Mouse (Mus musculus) heart, postnatal 0 days (tissue): Measurements from ENCODE around the gene Ypel2. TPM values are rescaled to one million over a fixed set of nuclear protein-coding genes. Genes with fewer than 3 reads are reported as not detected.

ENCODE experiments used
- ATAC-seq: fragments of 200-750 bp; cut with Nextera tagmentation; 2 replicates; pipeline ENCODE4 v1.8.0; 2017; ENCODE audit warnings: low read depth, moderate number of reproducible peaks, moderate library complexity; ENCODE audit not compliant: insufficient read depth
- DNase-seq: peaks from one replicate; pipeline ENCODE4 v3.0.0-alpha.2; 2016; ENCODE audit warnings: low spot score
- H3K27ac ChIP-seq: fragments of 300-500 bp; sonication (generic); 2 replicates; pipeline ENCODE4 v1.5.1; 2014; ENCODE audit warnings: low read depth, mild to moderate bottlenecking
- H3K27me3 ChIP-seq: fragments of 300-500 bp; sonication (generic); 2 replicates; pipeline ENCODE4 v1.6.1; 2014; ENCODE audit warnings: low read length, mixed read lengths; ENCODE audit not compliant: control insufficient read depth, insufficient read depth
- H3K36me3 ChIP-seq: fragments of 300-500 bp; sonication (generic); replicated peaks from 2 replicates; pipeline ENCODE4 v1.6.1; 2014; ENCODE audit warnings: low read length, mixed read lengths; ENCODE audit not compliant: control insufficient read depth, insufficient read depth
- H3K4me1 ChIP-seq: fragments of 300-500 bp; sonication (generic); 2 replicates; pipeline ENCODE4 v1.6.1; 2014; ENCODE audit warnings: antibody characterized with exemption; ENCODE audit not compliant: control insufficient read depth, insufficient read depth
- H3K4me2 ChIP-seq: fragments of 300-500 bp; sonication (generic); 2 replicates; pipeline ENCODE4 v1.6.1; 2014; ENCODE audit warnings: low read depth, mild to moderate bottlenecking, low read length, moderate library complexity
- H3K4me3 ChIP-seq: fragments of 300-500 bp; sonication (generic); 2 replicates; pipeline ENCODE4 v1.5.1; 2014; ENCODE audit warnings: low read depth, low read length
- H3K9ac ChIP-seq: fragments of 300-500 bp; sonication (generic); replicated peaks from 2 replicates; pipeline ENCODE4 v1.6.1; 2014; ENCODE audit warnings: low read depth, low read length, mixed read lengths
- H3K9me3 ChIP-seq: fragments of 300-500 bp; sonication (generic); replicated peaks from 2 replicates; pipeline ENCODE4 v1.6.1; 2016; ENCODE audit warnings: low read length; ENCODE audit not compliant: control insufficient read depth
- CTCF ChIP-seq: IDR thresholded peaks from 2 replicates; pipeline ENCODE4 v1.5.1; 2016; ENCODE audit warnings: antibody characterized with exemption, control low read depth, low read depth
- EP300 ChIP-seq: IDR thresholded peaks from 2 replicates; pipeline ENCODE4 v1.6.1; 2016; ENCODE audit warnings: antibody characterized with exemption, low read depth
- WGBS: fragments of 180-500 bp; shearing (Covaris S2); extraction: QIAGEN DNeasy Blood & Tissue Kit; methylation state at CpG from one replicate; pipeline ENCODE4 v1.1.7; 2014; 5-methylcytosine and 5-hydroxymethylcytosine counted together
- polyA plus RNA-seq: library from polyadenylated mRNA; unstranded; fragments of >200 nt; fragmentation: Nextera tagmentation; extraction: Ambion mirVana; gene quantifications from 2 replicates; pipeline ENCODE4 v1.2.1, GENCODE M21; 2015
- total RNA-seq: library from RNA; depleted of rRNA; stranded (reverse); fragments of >200 nt; gene quantifications from 2 replicates; pipeline ENCODE4 v1.2.3, GENCODE M21; 2014; ENCODE audit warnings: low replicate concordance

The Ypel2 gene
- total and polyA plus RNA-seq, 2 experiments from 2014 or later, result 16.1 to 16.3 TPM

- Histone ChIP-seq H3K9ac (no peak overlapping the region), H3K27me3 (no peaks in the 10 kb centered on the region), H3K36me3 (no peaks in the 10 kb centered on the region), H3K4me3 (no peak overlapping the region), H3K27ac (0 out of 2 replicates have a peak overlapping the region, but pooled peaks have one; percentile 22), H3K4me2 (no peak overlapping the region), H3K9me3 (no peaks in the 10 kb centered on the region), H3K4me1 (0 out of 2 replicates have a peak, but pooled peaks cover 5% of the 10 kb centered on the region)
- no peak for TF ChIP-seq EP300
- no peak for TF ChIP-seq CTCF
- ATAC-seq (no peak), DNase-seq (no peak)
- 49% methylated on average over 10 of the region's 10 CpGs for WGBS
Measured at GRCm38 (mm10) chr11:87002078-87002829, 8.7 kb upstream of the Ypel2 start.

DNA sequence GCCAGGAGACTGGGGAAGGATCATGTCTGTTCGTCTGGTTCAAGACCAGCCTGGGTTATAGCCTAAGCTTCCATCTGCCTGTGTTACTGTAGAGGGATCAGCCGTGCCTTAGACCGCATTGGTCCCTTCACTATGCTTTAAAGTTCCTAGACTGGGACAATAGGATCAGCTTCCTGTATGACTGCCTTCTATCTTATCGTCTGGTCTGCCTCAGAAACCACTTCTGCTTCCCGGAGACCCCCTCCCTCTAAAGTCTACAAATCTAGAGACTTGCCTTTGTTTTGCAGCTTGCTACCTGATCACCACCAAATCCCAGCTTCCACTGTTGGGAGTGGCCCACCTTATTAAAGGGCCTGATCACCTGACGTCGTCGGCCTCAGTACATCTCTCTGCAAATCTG, 7.7 kb upstream of the Ypel2 start:
- Histone ChIP-seq H3K9ac (no peak overlapping the region), H3K4me3 (no peak overlapping the region), H3K27ac (no peak overlapping the region), H3K36me3 (no peaks in the 10 kb centered on the region), H3K27me3 (no peaks in the 10 kb centered on the region), H3K9me3 (no peaks in the 10 kb centered on the region), H3K4me2 (no peak overlapping the region), H3K4me1 (0 out of 2 replicates have a peak, but pooled peaks cover 5% of the 10 kb centered on the region)
- TF ChIP-seq CTCF (no peak), EP300 (no peak)
- DNase-seq (no peak), ATAC-seq (no peak)
- WGBS, result 66% methylated on average over 8 of the region's 8 CpGs

DNA sequence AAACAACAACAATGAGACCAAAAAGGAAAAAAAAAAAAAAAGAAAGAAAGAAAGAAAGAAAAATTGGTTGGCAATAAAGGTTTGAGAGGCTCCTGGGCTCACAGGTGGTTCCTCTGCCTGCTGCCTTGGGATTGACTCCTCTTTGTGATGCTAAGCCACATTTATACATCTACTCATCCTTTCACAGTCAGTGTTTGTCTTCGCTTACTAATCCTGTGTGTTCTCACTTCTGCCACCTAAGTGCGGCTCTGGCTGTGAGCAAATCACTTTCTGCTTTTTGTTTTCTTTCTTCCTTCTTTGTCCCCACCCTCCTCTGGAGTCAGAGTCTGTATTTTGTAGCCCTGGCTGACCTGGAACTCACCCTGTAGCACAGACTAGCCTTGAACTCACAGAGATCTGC, 2.8 kb upstream of the Ypel2 start:
- Histone ChIP-seq H3K27me3 (no peaks in the 10 kb centered on the region), H3K27ac (peak overlapping the region; percentile 22), H3K4me3 (no peak overlapping the region), H3K4me2 (no peak overlapping the region), H3K9me3 (no peaks in the 10 kb centered on the region), H3K36me3 (no peaks in the 10 kb centered on the region), H3K9ac (no peak overlapping the region), H3K4me1 (peaks cover 20% of the 10 kb centered on the region; the same call in 1 of the 2 replicates)
- TF ChIP-seq EP300 (no peak), CTCF (no peak)
- no peak for ATAC-seq
- no peak for DNase-seq
- WGBS, result 77% methylated on average over 2 of the region's 2 CpGs

DNA sequence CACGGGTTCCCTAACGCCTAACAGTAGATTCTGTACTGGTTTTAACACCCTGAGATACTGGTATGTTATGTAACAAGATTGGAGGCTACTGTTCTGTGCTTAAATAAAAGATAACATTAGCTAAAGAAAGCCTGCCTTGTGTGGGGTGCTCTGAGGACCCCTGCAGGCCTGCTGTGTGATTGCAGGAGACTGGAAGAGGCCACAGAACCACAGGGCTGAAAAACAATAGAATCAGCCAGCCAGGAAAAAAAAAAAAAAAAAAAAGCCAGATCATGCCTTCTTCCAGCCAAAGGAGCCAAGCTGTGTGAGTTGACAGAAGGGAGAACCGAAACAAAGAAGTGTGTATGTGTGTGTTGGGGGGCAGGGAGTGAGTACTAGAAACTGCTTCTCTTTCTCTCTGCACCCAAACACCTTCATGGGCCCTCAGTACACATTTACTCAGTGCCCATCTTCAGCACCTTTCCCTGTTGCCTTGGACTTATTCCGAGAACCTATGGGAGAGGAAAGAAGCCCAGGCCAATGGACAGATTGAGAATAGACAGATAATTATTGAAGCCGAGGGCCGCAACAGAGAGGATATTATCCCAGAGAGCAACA, 2.2 kb upstream of the Ypel2 start:
- Histone ChIP-seq H3K4me3 (no peak overlapping the region), H3K4me1 (peaks cover 21% of the 10 kb centered on the region), H3K27me3 (no peaks in the 10 kb centered on the region), H3K9me3 (no peaks in the 10 kb centered on the region), H3K9ac (no peak overlapping the region), H3K4me2 (no peak overlapping the region), H3K27ac (peak overlapping the region; percentile 22), H3K36me3 (no peaks in the 10 kb centered on the region)
- peak; percentile 88 for TF ChIP-seq CTCF
- TF ChIP-seq EP300, result no peak
- ATAC-seq, result no peak
- 33% methylated on average over 6 of the region's 6 CpGs for WGBS
- DNase-seq, result peak; percentile 85

DNA sequence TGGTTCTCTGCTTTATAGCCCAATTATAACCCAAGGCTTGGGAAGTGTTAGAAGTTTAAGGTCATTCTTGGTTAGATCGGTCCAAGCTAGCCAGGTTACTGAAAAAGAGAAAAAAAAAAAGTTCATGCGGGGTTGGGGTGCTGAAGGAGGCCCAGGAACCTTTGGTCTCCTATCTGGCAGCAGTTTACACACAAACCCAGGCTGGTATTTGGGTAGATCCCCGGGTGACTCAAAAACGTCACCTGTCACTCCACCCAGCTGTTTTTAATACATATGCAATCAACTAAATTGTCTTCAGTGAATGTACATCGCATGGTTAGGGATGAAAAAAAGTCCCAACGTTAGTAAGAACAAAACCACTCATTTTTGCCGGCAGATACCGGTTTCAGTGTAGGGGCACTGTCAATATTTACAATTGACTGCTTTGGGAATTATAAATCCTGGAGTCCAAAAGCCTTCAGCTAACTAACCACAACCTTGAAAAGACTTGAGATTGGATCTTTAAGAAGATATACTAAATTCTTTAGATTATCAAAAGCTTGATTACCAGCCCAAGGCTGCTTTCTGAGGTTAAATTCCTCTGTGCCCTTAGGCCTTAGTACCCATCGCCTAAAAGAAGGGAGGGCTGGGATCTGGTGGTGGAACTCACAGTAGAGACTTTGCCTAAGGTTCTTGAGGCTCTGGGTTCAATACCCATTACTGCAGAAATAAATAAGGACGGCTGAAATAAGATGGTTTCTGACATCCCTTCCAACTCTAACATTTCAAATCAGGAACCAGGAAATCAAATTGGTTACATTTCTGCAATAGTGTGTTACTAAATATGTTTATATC, 1.5 kb upstream of the Ypel2 start:
- no peak for DNase-seq
- Histone ChIP-seq H3K27ac (peak overlapping the region; percentile 97), H3K4me3 (no peak overlapping the region), H3K4me2 (no peak overlapping the region), H3K36me3 (no peaks in the 10 kb centered on the region), H3K9ac (no peak overlapping the region), H3K4me1 (peaks cover 28% of the 10 kb centered on the region), H3K27me3 (no peaks in the 10 kb centered on the region), H3K9me3 (no peaks in the 10 kb centered on the region)
- ATAC-seq, result no peak
- TF ChIP-seq CTCF (no peak), EP300 (no peak)
- WGBS, result 52% methylated on average over 10 of the region's 10 CpGs
